Mouse (Mus musculus) lung, postnatal 36 days (tissue): ENCODE results near the gene Fgf12.

ENCODE experiments used
- DNase-seq: peaks from one replicate; pipeline ENCODE4 v3.0.0; 2022; ENCODE audit warnings: mixed read lengths

Gene Fgf12

GRCm38 (mm10) chr16:28303889-28304288 is 449.0 kb downstream of the Fgf12 start:
- DNase-seq, result no peak

GRCm38 (mm10) chr16:28289689-28290330 is 463.1 kb downstream of the Fgf12 start:
- no peak for DNase-seq

- no peak for DNase-seq
Observed at GRCm38 (mm10) chr16:28257904-28258303, 495.0 kb downstream of the Fgf12 start.

- DNase-seq, result no peak
Observed at GRCm38 (mm10) chr16:28254303-28254702, 498.6 kb downstream of the Fgf12 start.

GRCm38 (mm10) chr16:28251930-28252329 is 500.9 kb downstream of the Fgf12 start:
- DNase-seq, result no peak

GRCm38 (mm10) chr16:28242867-28243649 is 509.8 kb downstream of the Fgf12 start:
- DNase-seq, result no peak

GRCm38 (mm10) chr16:28239382-28239781 is 513.5 kb downstream of the Fgf12 start:
- no peak for DNase-seq

GRCm38 (mm10) chr16:28238019-28238868 is 514.6 kb downstream of the Fgf12 start:
- DNase-seq, result no peak

GRCm38 (mm10) chr16:28215930-28216329 is 536.9 kb downstream of the Fgf12 start:
- DNase-seq, result no peak

GRCm38 (mm10) chr16:28212411-28212810 is 540.5 kb downstream of the Fgf12 start:
- no peak for DNase-seq

GRCm38 (mm10) chr16:28156443-28156842 is 596.4 kb downstream of the Fgf12 start:
- DNase-seq, result peak; percentile 0

GRCm38 (mm10) chr16:28140972-28141371 is 611.9 kb downstream of the Fgf12 start:
- DNase-seq, result no peak

GRCm38 (mm10) chr16:28127006-28127405 is 625.9 kb downstream of the Fgf12 start:
- no peak for DNase-seq
